Mouse (Mus musculus): Measurements from ENCODE around the gene H2-Q1. TPM values are rescaled to one million over a fixed set of nuclear protein-coding genes. Genes with fewer than 3 reads are reported as not detected.

Gene H2-Q1
- polyA plus RNA-seq, 1 experiment = 3.3 TPM

DNA sequence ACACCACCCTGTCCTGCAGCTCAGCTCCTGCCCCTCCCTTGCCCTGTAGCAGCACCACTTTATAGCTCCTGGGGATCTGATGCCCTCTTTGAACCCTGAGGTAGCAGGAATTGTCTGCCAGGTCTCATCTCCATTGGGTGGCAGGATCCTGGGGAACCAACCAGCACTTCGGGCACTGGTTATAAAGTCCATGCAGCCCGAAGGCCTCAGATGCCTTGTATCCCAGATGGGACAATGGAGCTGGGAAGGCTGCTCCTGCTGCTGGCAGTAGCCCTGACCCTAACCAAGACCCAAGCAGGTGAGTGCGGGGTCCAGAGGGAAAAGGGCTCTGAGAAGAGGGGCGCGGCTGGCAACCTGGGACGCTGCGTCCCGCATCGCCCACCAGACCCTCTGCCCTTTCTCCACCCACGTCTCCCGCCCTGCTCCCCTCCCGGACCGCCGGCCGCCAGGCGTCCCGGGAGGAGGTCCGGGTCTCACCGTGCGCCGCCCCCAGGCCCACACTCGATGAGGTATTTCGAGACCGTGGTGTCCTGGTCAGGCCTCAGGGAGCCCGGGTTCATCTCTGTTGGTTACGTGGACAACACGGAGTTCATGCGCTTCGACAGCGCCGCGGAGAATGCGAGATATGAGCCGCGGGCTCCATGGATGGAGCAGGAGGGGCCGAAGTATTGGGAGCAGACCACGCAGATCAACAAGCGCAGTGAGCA is 38.7 kb downstream of the H2-Q1 start:
- no peaks in the 10 kb centered on the region for H3K79me2 ChIP-seq (ENCODE audit: control insufficient read depth, insufficient read depth)
- H3K36me3 ChIP-seq (ENCODE audit: control insufficient read depth, insufficient read depth) = no peaks in the 10 kb centered on the region
- no peaks in the 10 kb centered on the region for H3K79me3 ChIP-seq (ENCODE audit: low read depth)
- H3K4me3 ChIP-seq (ENCODE audit: insufficient read depth, poor library complexity, severe bottlenecking) = no peak overlapping the region
- H3K27me3 ChIP-seq (ENCODE audit: control insufficient read depth, insufficient read depth, insufficient read length) = no peaks in the 10 kb centered on the region
- TF ChIP-seq CTCF (IDR thresholded peaks at IDR 0.05; ENCODE audit: control insufficient read depth, insufficient read depth, insufficient read length) = no peak
- no peak for TF ChIP-seq FOSL1 (IDR thresholded peaks at IDR 0.05; ENCODE audit: insufficient read depth, low read length, poor library complexity, severe bottlenecking)
- no peak for TF ChIP-seq USF1 (IDR thresholded peaks at IDR 0.05; ENCODE audit: low read depth)
- no peak for TF ChIP-seq MAX (IDR thresholded peaks at IDR 0.05)
- TF ChIP-seq CEBPB (IDR thresholded peaks at IDR 0.05; ENCODE audit: low read depth) = no peak
- no peak for TF ChIP-seq MYOD1 (IDR thresholded peaks at IDR 0.05; ENCODE audit: control insufficient read depth, insufficient read length, low read depth)
- no peak for TF ChIP-seq MYOG (IDR thresholded peaks at IDR 0.05; ENCODE audit: control insufficient read depth, extremely low read depth, insufficient read length)
- H3ac ChIP-seq (ENCODE audit: control insufficient read depth, insufficient read length, low read depth) = no peak overlapping the region

DNA sequence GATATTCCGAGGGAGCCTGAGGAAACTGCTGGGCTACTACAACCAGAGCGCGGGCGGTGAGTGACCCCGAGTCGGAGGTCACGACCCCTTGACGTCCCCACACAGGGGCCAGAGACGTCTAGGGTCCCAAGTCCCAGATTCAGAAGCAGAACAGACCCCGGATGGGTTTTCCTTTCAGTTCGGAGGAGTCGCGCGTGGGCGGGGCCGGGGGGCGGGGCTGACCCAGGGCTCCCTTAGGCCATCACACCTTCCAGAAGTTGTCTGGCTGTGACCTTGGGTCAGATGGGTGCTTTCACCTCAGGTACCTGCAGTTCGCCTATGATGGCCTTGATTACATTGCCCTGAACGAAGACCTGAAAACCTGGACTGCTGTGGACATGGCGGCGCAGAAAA is 39.3 kb downstream of the H2-Q1 start:
- no peaks in the 10 kb centered on the region for H3K36me3 ChIP-seq (ENCODE audit: control insufficient read depth, insufficient read depth)
- no peaks in the 10 kb centered on the region for H3K27me3 ChIP-seq (ENCODE audit: control insufficient read depth, insufficient read depth, insufficient read length)
- no peaks in the 10 kb centered on the region for H3K79me3 ChIP-seq (ENCODE audit: low read depth)
- H3K4me3 ChIP-seq (ENCODE audit: insufficient read depth, poor library complexity, severe bottlenecking) = no peak overlapping the region
- TF ChIP-seq FOSL1 (IDR thresholded peaks at IDR 0.05; ENCODE audit: insufficient read depth, low read length, poor library complexity, severe bottlenecking) = no peak
- TF ChIP-seq MAX (IDR thresholded peaks at IDR 0.05) = no peak
- no peak for TF ChIP-seq USF1 (IDR thresholded peaks at IDR 0.05; ENCODE audit: low read depth)
- TF ChIP-seq CTCF (IDR thresholded peaks at IDR 0.05; ENCODE audit: control insufficient read depth, insufficient read depth, insufficient read length) = no peak
- TF ChIP-seq CEBPB (IDR thresholded peaks at IDR 0.05; ENCODE audit: low read depth) = no peak
- no peaks in the 10 kb centered on the region for H3K79me2 ChIP-seq (ENCODE audit: control insufficient read depth, insufficient read depth)
- no peak overlapping the region for H3ac ChIP-seq (ENCODE audit: control insufficient read depth, insufficient read length, low read depth)

Other genes starting within 250 kb of the H2-Q1 start
- not detected for gene Ly6g6e, start 243.5 kb upstream of the H2-Q1 start, polyA plus RNA-seq (2012; fragmentation: generic; extraction: Trizol)
- not detected for gene Ly6g6d, start 242.3 kb upstream of the H2-Q1 start, polyA plus RNA-seq (2012; fragmentation: generic; extraction: Trizol)
- not detected for gene Ly6g6f, start 234.8 kb upstream of the H2-Q1 start, polyA plus RNA-seq (2012; fragmentation: generic; extraction: Trizol)
- gene Abhd16a, start 231.1 kb upstream of the H2-Q1 start, polyA plus RNA-seq (2012; fragmentation: generic; extraction: Trizol) = 54.0 TPM
- gene Ly6g5c, start 212.1 kb upstream of the H2-Q1 start, polyA plus RNA-seq (2012; fragmentation: generic; extraction: Trizol) = not detected
- 0.28 TPM for gene Ly6g5b, start 205.0 kb upstream of the H2-Q1 start, polyA plus RNA-seq (2012; fragmentation: generic; extraction: Trizol)
- gene Gpank1, start 198.9 kb upstream of the H2-Q1 start, polyA plus RNA-seq (2012; fragmentation: generic; extraction: Trizol) = 25.8 TPM
- 300 TPM for gene Csnk2b, start 198.4 kb upstream of the H2-Q1 start, polyA plus RNA-seq (2012; fragmentation: generic; extraction: Trizol)
- 13.0 TPM for gene D17H6S53E, start 194.0 kb upstream of the H2-Q1 start, polyA plus RNA-seq (2012; fragmentation: generic; extraction: Trizol)
- gene Apom, start 188.4 kb upstream of the H2-Q1 start, polyA plus RNA-seq (2012; fragmentation: generic; extraction: Trizol) = 0.20 TPM
- 202 TPM for gene Bag6, start 185.2 kb upstream of the H2-Q1 start, polyA plus RNA-seq (2012; fragmentation: generic; extraction: Trizol)
- 183 TPM for gene Prrc2a, start 155.5 kb upstream of the H2-Q1 start, polyA plus RNA-seq (2012; fragmentation: generic; extraction: Trizol)
- gene Aif1, start 144.3 kb upstream of the H2-Q1 start, polyA plus RNA-seq (2012; fragmentation: generic; extraction: Trizol) = not detected
- gene Lst1, start 132.0 kb upstream of the H2-Q1 start, polyA plus RNA-seq (2012; fragmentation: generic; extraction: Trizol) = 0.92 TPM
- gene Ltb, start 126.0 kb upstream of the H2-Q1 start, polyA plus RNA-seq (2012; fragmentation: generic; extraction: Trizol) = not detected
- gene Tnf, start 118.4 kb upstream of the H2-Q1 start, polyA plus RNA-seq (2012; fragmentation: generic; extraction: Trizol) = not detected
- gene Lta, start 115.1 kb upstream of the H2-Q1 start, polyA plus RNA-seq (2012; fragmentation: generic; extraction: Trizol) = 0.07 TPM
- not detected for gene Gm16181, start 99.6 kb upstream of the H2-Q1 start, polyA plus RNA-seq (2012; fragmentation: generic; extraction: Trizol)
- gene Atp6v1g2, start 86.7 kb upstream of the H2-Q1 start, polyA plus RNA-seq (2012; fragmentation: generic; extraction: Trizol) = 1.4 TPM
- 20.1 TPM for gene Nfkbil1, start 84.6 kb upstream of the H2-Q1 start, polyA plus RNA-seq (2012; fragmentation: generic; extraction: Trizol)
- gene Ddx39b, start 78.7 kb upstream of the H2-Q1 start, polyA plus RNA-seq (2012; fragmentation: generic; extraction: Trizol) = 330 TPM
- 23.5 TPM for gene H2-D1, start 57.7 kb upstream of the H2-Q1 start, polyA plus RNA-seq (2012; fragmentation: generic; extraction: Trizol)
- gene H2-Q2, start 21.8 kb downstream of the H2-Q1 start, polyA plus RNA-seq (2012; fragmentation: generic; extraction: Trizol) = 0.11 TPM
- 3.5 TPM for gene H2-Q4, start 59.2 kb downstream of the H2-Q1 start, polyA plus RNA-seq (2012; fragmentation: generic; extraction: Trizol)
- not detected for gene H2-Q6, start 104.4 kb downstream of the H2-Q1 start, polyA plus RNA-seq (2012; fragmentation: generic; extraction: Trizol)
- 0.14 TPM for gene H2-Q7, start 118.8 kb downstream of the H2-Q1 start, polyA plus RNA-seq (2012; fragmentation: generic; extraction: Trizol)
- gene H2-Q10, start 149.7 kb downstream of the H2-Q1 start, polyA plus RNA-seq (2012; fragmentation: generic; extraction: Trizol) = 0.01 TPM
- gene Pou5f1, start 185.6 kb downstream of the H2-Q1 start, polyA plus RNA-seq (2012; fragmentation: generic; extraction: Trizol) = not detected
- 46.7 TPM for gene Tcf19, start 196.4 kb downstream of the H2-Q1 start, polyA plus RNA-seq (2012; fragmentation: generic; extraction: Trizol)
- gene Cchcr1, start 196.7 kb downstream of the H2-Q1 start, polyA plus RNA-seq (2012; fragmentation: generic; extraction: Trizol) = 15.9 TPM
- 0.08 TPM for gene Psors1c2, start 212.8 kb downstream of the H2-Q1 start, polyA plus RNA-seq (2012; fragmentation: generic; extraction: Trizol)
- 2.0 TPM for gene Cdsn, start 231.7 kb downstream of the H2-Q1 start, polyA plus RNA-seq (2012; fragmentation: generic; extraction: Trizol)
- not detected for gene 2300002M23Rik, start 247.0 kb downstream of the H2-Q1 start, polyA plus RNA-seq (2012; fragmentation: generic; extraction: Trizol)

Data from C2C12 (cell line).